Mouse (Mus musculus): Measurements from ENCODE around the gene Decr2. TPM values are rescaled to one million over a fixed set of nuclear protein-coding genes. Genes with fewer than 3 reads are reported as not detected.
"Not testable (repeated sequence)": the region's sequence is repeated elsewhere in the genome, so short reads cannot be mapped to it uniquely, and the experiment has no call there.

Decr2 gene
- polyA plus RNA-seq, 3 experiments from 2014 or later: 14.2 to 26.5 (median 21.7) TPM

DNA sequence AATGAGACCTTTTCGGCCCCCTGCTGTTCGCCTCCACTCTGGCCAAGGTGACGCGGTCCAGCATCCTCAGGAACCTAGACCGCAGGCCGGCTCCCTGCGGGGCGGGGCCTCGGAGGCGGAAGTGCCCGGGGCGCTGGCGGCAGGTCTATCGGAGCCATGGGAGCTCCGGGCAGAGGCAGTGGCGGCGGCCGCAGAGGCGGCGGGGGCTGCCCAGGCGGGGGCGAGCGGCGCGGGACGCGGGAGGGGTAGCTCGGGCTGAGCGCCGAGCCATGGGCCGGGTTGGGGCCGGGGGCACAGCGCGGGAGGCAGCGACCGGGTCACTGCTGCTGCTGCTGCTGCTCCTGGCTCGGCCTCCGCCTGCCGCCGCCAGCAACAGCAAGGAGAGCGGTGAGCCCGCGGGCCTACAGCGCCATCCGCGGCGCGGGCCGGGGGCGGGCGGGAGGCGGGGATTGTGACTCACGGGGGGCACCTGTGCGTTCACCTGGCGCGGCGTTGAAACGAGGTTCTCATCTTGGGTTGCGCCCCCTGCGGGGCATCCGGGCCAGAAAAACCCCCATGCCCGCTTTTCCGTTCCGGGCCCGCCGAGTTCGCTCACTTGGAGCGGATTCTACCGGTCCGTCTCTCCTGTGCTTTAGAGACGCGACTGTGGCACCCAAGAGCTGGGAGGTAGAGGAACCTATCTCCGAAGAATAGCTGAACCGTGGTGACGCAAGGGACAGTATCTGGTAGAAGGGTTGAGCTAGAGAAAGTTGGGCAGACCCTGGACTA is 23.2 kb upstream of the Decr2 start, which contains the start of gene Tmem8:
Tmem8 (plus strand) TSS at position 119 of the 768 bp plus-strand sequence.
- peak; percentile 85 for ATAC-seq

- ATAC-seq: peak; percentile 26
Observed at GRCm38 (mm10) chr17:26112751-26113150, 22.6 kb upstream of the Decr2 start.

DNA sequence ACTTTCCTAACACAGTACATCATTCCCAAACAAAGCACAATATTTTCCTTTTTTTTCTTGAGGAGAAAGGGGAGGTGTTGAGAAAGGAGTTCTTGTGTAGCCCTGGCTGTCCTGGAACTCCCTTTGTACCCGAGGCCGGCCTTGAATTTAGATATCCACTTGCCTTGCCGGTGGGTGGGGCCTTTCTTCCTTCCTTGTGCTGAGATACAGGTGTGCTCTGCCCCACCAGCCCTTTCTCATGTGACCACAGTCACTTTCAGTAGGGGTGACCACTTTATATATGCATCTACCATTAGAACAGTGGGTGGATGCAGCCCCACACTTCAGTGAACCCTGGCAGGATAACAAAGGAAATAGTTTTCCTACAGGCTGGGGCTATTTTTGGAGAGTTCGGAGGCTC is 21.6 kb upstream of the Decr2 start:
- ATAC-seq: no peak

GRCm38 (mm10) chr17:26111024-26111423 is 20.9 kb upstream of the Decr2 start:
- no peak for ATAC-seq

GRCm38 (mm10) chr17:26110156-26110555 is 20.0 kb upstream of the Decr2 start:
- no peak for ATAC-seq

GRCm38 (mm10) chr17:26105619-26106018 is 15.5 kb upstream of the Decr2 start:
- no peak for ATAC-seq

DNA sequence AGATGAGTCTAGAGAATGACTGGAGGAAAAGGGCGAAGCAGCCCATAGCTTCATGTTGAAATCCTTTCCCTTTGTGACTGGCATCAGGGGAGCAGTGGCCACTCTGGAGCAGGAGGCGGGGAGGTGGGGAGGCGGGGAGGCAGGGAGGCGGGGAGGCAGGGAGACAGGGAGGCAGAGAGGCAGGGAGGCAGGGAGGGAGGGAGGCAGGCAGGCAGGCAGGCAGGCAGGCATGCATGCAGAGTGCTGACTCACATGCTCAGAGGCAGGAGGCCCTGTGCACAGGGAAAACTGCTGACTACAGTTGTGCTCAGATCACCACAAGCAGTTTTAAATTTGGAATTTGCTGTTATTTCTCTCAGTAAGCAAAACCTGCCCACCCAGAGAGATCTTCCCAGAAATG is 11.3 kb upstream of the Decr2 start:
- no peak for ATAC-seq

DNA sequence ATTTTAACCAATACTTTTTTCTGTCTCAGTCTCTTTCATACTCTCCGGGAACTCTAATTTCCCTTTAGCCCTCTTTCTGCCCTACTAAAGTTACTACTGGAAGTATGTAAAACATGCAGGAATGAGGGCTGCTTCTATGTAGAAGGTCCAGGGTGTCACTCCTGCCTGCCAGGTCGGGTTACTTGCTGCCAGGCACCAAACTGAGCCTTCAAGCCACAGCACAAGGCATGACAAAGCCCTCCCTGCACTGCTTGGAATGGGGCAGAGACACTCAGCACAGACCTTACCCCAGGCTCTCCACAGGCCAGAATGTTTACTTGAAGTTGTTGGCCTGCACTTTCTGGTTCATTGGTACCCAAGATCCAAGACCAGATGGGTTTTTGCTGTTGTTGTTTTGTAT is 10.0 kb upstream of the Decr2 start:
- ATAC-seq: no peak

GRCm38 (mm10) chr17:26099316-26099715 is 9.2 kb upstream of the Decr2 start:
- not testable (repeated sequence) for ATAC-seq

DNA sequence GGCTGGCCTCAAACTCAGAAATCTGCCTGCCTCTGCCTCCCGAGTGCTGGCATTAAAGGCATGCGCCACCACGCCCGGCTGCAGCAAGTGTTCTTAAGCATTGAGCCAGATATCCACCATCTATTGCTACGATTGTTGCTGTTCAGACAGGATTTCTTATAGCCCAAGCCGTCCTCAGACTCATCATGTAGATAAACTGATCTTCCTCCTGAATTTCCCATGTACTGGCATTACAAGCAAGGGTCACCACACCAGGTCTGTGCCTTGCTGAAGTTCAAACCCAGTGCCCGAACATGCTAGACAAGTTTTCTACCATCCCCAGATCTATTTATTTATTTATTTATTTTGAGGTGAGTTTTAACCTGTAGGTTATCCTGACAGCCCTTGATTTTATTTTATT is 8.3 kb upstream of the Decr2 start:
- ATAC-seq: no peak

GRCm38 (mm10) chr17:26095121-26095740 is 5.1 kb upstream of the Decr2 start, which contains the start of gene Nme4:
Nme4 (minus strand) TSS chr17:26095602.
- ATAC-seq: no peak

DNA sequence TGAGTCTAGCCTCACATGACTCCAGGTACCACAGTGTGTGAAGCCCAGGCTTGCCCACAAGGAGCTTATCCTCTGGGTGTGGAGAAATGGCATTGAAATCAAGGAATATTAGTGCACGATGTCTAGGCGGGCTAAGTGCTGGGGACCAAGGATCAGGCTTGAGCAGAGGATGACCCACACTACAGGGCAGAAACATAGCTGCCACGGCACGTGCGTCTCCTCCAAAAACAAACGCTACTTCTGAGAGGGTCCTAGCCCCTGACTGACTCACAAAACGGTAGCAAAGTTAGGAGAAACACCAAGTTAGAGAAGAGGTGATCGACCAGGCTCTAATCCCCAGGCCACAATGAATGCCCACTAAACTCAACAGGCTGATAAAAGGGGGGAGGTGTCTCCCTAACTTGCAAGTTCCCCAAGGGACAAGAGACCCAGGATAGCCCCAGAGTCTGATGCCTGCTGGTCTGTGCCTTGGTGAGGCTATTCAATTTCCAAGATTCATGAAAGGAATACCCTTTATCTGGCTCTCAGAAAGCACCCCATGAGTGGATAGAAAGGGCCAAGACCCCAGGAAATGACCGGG is 4.5 kb upstream of the Decr2 start:
- ATAC-seq: no peak

DNA sequence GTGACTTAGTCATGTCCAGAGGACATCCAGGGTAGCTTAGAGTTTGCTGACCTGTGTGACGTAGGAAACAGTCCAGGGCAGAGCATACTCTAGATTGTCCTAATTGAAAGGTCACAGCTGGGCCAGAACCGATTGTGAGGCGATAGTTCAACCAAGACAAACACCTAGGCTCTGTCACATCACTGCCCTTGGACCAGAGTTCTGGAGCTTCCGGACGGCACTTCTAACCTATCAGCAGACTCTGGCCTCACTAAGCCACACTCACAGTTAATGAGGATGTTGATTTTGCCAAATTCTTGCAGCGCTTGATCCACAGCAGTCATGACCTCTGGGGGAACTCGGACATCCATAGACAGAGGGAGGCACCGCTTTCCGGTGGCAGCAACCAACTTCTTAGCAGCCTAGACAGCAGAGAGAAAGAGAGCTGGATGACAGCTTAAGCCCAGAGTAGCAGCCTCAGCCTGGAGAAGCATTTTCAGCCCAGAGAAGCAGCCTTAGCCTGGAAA is 3.0 kb downstream of the Decr2 start:
- ATAC-seq: no peak

GRCm38 (mm10) chr17:26080867-26081266 is 9.3 kb downstream of the Decr2 start:
- no peak for ATAC-seq

DNA sequence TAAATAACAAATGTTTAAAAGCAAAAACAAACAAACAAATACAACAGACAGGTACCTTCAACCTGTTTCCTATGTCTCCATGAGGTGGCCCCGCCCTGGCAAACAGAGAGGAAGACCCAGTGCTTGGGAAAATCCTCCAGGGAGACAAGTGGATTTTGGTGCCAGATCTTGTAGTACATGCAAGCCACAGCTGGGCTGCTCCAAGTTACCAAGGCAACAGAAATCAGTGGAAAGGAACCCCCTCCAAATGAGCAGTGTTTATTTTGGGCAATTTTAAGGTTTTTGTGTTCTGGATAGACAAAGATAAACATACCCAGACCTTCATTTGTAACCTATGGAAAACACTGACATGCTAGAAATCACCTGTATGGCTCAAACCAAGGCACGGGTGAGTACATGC is 11.3 kb downstream of the Decr2 start:
- ATAC-seq: no peak

DNA sequence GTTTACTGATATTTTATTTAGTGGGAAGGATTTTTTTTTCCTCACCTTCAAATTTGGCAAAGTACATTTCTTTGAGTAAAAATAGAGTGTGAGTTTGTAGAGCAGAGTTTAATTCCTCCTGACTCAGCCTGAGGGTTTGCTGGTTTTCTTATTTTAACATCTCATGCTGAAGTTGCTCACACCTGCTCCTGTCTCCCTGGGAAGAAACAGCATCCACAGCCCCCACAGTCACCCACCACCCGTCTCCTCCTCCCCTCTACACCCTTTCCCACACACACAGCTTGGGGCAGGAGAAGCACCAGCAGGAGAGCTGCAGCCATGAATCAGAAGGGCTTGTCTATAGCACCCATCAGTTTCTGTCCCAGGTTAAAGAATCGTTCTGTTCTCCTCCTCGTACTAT is 14.9 kb downstream of the Decr2 start:
- no peak for ATAC-seq

DNA sequence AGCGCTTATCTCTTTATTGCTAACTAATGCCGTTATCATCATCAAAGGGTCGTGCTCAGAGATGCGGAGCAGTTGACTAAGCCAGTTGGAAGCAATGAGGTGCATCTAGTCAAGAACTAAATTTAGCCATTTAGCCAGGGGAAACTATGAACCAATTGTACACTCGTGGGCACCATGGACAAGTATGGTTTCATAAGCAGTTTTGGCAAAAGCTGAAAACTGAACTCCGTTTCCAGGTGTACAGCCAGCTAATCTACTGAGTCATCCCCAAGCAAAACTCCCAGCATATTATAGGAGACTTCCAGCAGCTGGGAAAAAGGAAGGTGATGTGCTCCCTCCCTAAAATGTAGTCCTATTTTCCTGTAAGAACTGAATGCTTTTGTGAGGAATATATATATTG is 20.0 kb downstream of the Decr2 start:
- no peak for ATAC-seq

DNA sequence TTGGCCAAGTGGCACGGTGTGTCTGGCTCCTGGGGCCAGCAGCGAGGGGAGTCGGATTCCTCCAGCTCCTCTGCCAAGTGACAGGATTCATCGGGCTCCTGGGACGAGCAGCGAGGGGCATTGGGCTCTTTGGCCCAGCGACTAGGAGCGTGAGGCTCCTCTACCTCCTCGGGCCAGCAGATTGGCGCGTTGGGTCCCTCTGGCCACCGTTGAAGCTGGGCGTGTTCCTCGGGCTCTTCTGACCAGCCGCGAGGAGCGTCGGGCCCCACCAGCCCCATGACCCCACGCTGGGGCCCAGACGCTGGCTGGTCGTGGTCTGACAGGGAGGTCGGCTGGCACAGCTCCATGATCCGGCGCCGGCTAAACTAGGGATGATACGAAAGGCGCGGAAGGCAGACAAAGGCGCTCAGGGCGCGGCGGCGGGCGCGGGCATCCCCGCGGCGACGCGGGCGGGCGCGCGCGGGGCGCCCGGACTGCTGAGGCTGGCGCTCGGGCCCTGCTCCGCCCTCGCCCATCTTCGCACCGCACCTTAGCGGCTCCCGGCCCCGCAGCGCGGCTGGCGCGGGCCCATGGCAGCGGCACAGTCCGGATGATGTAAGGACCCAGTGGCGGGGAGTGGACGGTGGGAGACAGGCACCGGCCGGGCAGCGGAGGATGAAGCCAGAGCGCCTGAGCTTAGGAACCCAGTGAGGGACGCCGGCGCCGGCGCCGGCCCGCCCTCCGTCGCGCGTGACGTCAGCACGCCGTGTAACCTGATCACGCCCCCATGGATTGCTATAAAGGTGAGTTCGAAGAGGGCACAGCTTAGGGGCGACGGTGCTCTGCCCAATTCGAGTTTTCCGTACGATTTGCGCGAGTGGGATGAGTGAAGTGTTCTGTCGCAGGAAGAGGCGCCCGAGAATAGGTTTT is 21.1 kb downstream of the Decr2 start, which contains the start of gene Rab11fip3:
Rab11fip3 (minus strand) TSS at position 725 of the 909 bp plus-strand sequence.
- ATAC-seq: peak; percentile 97

- ATAC-seq: no peak
Observed at GRCm38 (mm10) chr17:26068024-26068830, 21.9 kb downstream of the Decr2 start.

DNA sequence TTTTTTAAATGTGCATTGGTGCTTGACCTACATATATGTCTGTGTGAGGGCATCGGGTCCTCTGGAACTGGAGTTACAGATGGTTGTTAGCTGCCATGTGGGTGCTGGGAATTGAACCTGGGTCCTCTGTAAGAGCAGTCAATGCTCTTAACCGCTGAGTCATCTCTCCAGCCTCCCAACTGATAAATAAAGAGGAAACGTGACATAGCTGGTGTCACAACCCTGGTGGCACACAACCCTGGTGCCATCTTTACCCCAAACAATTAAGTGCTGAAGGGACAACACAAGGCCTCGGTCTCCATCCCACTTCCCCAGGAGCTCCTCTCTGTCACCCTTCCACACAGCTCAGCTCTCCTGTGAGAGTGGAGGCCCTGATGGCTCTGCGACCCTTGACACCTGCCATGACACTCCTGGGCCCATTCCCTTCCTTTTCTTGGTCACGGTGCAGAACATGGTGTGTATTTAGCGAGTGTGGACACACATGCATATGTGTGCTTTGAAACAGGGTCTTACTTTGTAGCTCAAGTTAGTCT is 23.6 kb downstream of the Decr2 start:
- no peak for ATAC-seq

GRCm38 (mm10) chr17:26064916-26065315 is 25.2 kb downstream of the Decr2 start:
- ATAC-seq: no peak
